Mouse (Mus musculus) spleen, adult 2 months (tissue): ENCODE results near the gene Smg5. TPM values are rescaled to one million over a fixed set of nuclear protein-coding genes. Genes with fewer than 3 reads are reported as not detected.

ENCODE experiments used
- DNase-seq, 2 experiments: peaks; one replicate each; pipeline versions ENCODE4 v3.0.0 to v3.0.0-alpha.2; 2012 to 2021; ENCODE audit warnings: low spot score in 2 of 2, low read depth in 1 of 2
- H3K27ac ChIP-seq: fragments of 200-500 bp; 2 replicates; pipeline ENCODE4 v1.5.1; 2012; ENCODE audit warnings: low read length, inconsistent platforms; ENCODE audit not compliant: insufficient read depth
- H3K27me3 ChIP-seq: fragments of 200-500 bp; 2 replicates; pipeline ENCODE4 v1.6.1; 2012; ENCODE audit warnings: mild to moderate bottlenecking, moderate library complexity, low read length, inconsistent platforms; ENCODE audit not compliant: control insufficient read depth, insufficient read depth
- H3K36me3 ChIP-seq: fragments of 200-500 bp; 2 replicates; pipeline ENCODE4 v1.6.1; 2012; ENCODE audit warnings: mild to moderate bottlenecking, low read length, inconsistent platforms; ENCODE audit not compliant: control insufficient read depth, insufficient read depth
- H3K4me1 ChIP-seq: fragments of 200-500 bp; 2 replicates; pipeline ENCODE4 v1.6.1; 2011; ENCODE audit warnings: inconsistent platforms; ENCODE audit not compliant: control insufficient read depth, insufficient read depth, insufficient read length
- H3K4me3 ChIP-seq: fragments of 200-500 bp; 2 replicates; pipeline ENCODE4 v1.5.1; 2011; ENCODE audit warnings: mild to moderate bottlenecking, inconsistent platforms; ENCODE audit not compliant: insufficient read depth, insufficient read length; ENCODE audit errors: extremely low read depth
- CTCF ChIP-seq: fragments of 200-500 bp; IDR thresholded peaks from 2 replicates; pipeline ENCODE4 v1.5.1; 2011; ENCODE audit warnings: mild to moderate bottlenecking, inconsistent platforms; ENCODE audit not compliant: insufficient read depth, insufficient read length, insufficient replicate concordance; ENCODE audit errors: extremely low read depth
- POLR2A ChIP-seq: fragments of 200-500 bp; IDR thresholded peaks from 2 replicates; pipeline ENCODE4 v1.6.1; 2011; ENCODE audit warnings: low read depth, low read length, inconsistent platforms
- WGBS: fragments of 180-500 bp; shearing (Covaris S2); methylation state at CpG from one replicate; pipeline ENCODE4 v1.1.7; 2018; 5-methylcytosine and 5-hydroxymethylcytosine counted together
- polyA plus RNA-seq: library from polyadenylated mRNA; depleted of rRNA; stranded (reverse); fragments of >200 nt; gene quantifications from 2 replicates; pipeline ENCODE4 v1.2.3, GENCODE M21; 2012

Gene Smg5
- polyA plus RNA-seq, 1 experiment, result 64.6 TPM

GRCm38 (mm10) chr3:88296561-88297318, 39.3 kb upstream of the Smg5 start, which contains the start of the genes Tsacc and Cct3:
TSS of gene Tsacc (minus strand) at chr3:88296999.
TSS of gene Cct3 (plus strand) at chr3:88297116.
- H3K36me3 ChIP-seq, result peaks cover 16% of the 10 kb centered on the region
- H3K4me3 ChIP-seq, result peak within 1 kb of the TSS; percentile 79
- H3K27me3 ChIP-seq, result no peaks in the 10 kb centered on the region
- under 1% methylated on average over 44 of the region's 44 CpGs for WGBS
- no peaks in the 10 kb centered on the region for H3K4me1 ChIP-seq
- peak within 1 kb of the TSS; percentile 93 for H3K27ac ChIP-seq
- TF ChIP-seq CTCF (no peak), POLR2A (peak; percentile 66)
- DNase-seq, result peak; percentile 92 to 99

- WGBS, result under 1% methylated on average over 30 of the region's 30 CpGs
- Histone ChIP-seq H3K36me3 (peaks cover 19% of the 10 kb centered on the region), H3K27me3 (no peaks in the 10 kb centered on the region), H3K4me3 (peak overlapping the region; percentile 77), H3K4me1 (no peaks in the 10 kb centered on the region), H3K27ac (peak overlapping the region; percentile 88)
- TF ChIP-seq POLR2A, result no peak
- TF ChIP-seq CTCF, result no peak
- DNase-seq, result no peak
Observed at GRCm38 (mm10) chr3:88297321-88297851, 38.7 kb upstream of the Smg5 start.

GRCm38 (mm10) chr3:88299172-88299571, 36.9 kb upstream of the Smg5 start:
- Histone ChIP-seq H3K27me3 (no peaks in the 10 kb centered on the region), H3K4me3 (no peak overlapping the region), H3K27ac (no peak overlapping the region), H3K4me1 (no peaks in the 10 kb centered on the region), H3K36me3 (peaks cover 30% of the 10 kb centered on the region)
- WGBS, result 87% methylated on average over 1 of the region's 1 CpGs
- no peak for DNase-seq
- TF ChIP-seq CTCF (no peak), POLR2A (no peak)

GRCm38 (mm10) chr3:88324951-88325405, 11.1 kb upstream of the Smg5 start, which contains the start of gene Glmp:
TSS of gene Glmp (plus strand) at chr3:88325023.
- under 1% methylated on average over 10 of the region's 10 CpGs for WGBS
- peaks cover 37% of the 10 kb centered on the region for H3K36me3 ChIP-seq
- peak within 1 kb of the TSS; percentile 70 for H3K4me3 ChIP-seq
- no peak for TF ChIP-seq CTCF
- no peak; the same call in 1 of the 2 replicates for TF ChIP-seq POLR2A
- no peaks in the 10 kb centered on the region for H3K27me3 ChIP-seq
- H3K4me1 ChIP-seq, result peaks cover 9% of the 10 kb centered on the region; the same call in 1 of the 2 replicates
- DNase-seq, result peak; percentile 34 to 42
- H3K27ac ChIP-seq, result 0 out of 2 replicates have a peak within 1 kb of the TSS, but pooled peaks have one; percentile 6

- H3K27me3 ChIP-seq, result no peaks in the 10 kb centered on the region
- TF ChIP-seq POLR2A, result no peak
- no peak for TF ChIP-seq CTCF
- H3K27ac ChIP-seq, result no peak overlapping the region
- 83% methylated on average over 5 of the region's 5 CpGs for WGBS
- peaks cover 9% of the 10 kb centered on the region; the same call in 1 of the 2 replicates for H3K4me1 ChIP-seq
- H3K4me3 ChIP-seq, result no peak overlapping the region
- DNase-seq, result no peak
- peaks cover 14% of the 10 kb centered on the region for H3K36me3 ChIP-seq
Observed at GRCm38 (mm10) chr3:88328956-88329355, 7.1 kb upstream of the Smg5 start.

GRCm38 (mm10) chr3:88331282-88331681, 4.8 kb upstream of the Smg5 start:
- H3K36me3 ChIP-seq, result peaks cover 14% of the 10 kb centered on the region
- no peaks in the 10 kb centered on the region for H3K27me3 ChIP-seq
- no peak overlapping the region for H3K4me3 ChIP-seq
- TF ChIP-seq POLR2A (no peak), CTCF (peak; percentile 74; the same call in 1 of the 2 replicates)
- WGBS, result 1% methylated on average over 2 of the region's 2 CpGs
- no peak overlapping the region for H3K27ac ChIP-seq
- DNase-seq, result peak; percentile 39 to 53
- H3K4me1 ChIP-seq, result peaks cover 2% of the 10 kb centered on the region; the same call in 1 of the 2 replicates
